Mouse (Mus musculus) layer of hippocampus, adult 18-20 months (tissue): ENCODE results near the gene Sox5. TPM values are rescaled to one million over a fixed set of nuclear protein-coding genes. Genes with fewer than 3 reads are reported as not detected.

Experiments
- DNase-seq, 2 experiments: peaks; one replicate each; pipeline ENCODE4 v3.0.0; 2022; ENCODE audit warnings: low spot score in 2 of 2
- total RNA-seq, 2 experiments: library from RNA; stranded (reverse); gene quantifications; 2 replicates each; pipeline ENCODE4 v1.2.3; 2021

The Sox5 gene
- total RNA-seq, 2 experiments from 2014 or later, result 31.3 to 37.0 TPM

DNA sequence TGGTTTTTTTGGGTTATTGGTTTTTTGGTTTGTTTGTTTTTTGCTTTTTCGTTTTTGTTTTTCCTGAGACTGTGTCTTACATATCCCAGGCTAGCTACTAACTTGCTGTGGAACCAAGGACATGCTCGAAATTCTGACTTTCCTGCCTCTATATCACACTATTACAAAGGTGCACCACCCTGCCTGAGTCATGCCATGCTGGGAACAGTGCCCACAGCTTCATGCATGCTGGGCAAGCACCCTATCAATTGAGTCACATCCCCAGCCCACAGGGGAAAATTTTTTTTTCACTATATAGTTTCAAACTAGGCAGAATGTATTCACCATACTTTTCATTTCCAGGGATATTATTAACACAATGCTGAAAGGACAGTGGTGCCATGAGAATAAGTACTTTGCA lies 8.8 kb downstream of the Sox5 start:
- no peak for DNase-seq

DNA sequence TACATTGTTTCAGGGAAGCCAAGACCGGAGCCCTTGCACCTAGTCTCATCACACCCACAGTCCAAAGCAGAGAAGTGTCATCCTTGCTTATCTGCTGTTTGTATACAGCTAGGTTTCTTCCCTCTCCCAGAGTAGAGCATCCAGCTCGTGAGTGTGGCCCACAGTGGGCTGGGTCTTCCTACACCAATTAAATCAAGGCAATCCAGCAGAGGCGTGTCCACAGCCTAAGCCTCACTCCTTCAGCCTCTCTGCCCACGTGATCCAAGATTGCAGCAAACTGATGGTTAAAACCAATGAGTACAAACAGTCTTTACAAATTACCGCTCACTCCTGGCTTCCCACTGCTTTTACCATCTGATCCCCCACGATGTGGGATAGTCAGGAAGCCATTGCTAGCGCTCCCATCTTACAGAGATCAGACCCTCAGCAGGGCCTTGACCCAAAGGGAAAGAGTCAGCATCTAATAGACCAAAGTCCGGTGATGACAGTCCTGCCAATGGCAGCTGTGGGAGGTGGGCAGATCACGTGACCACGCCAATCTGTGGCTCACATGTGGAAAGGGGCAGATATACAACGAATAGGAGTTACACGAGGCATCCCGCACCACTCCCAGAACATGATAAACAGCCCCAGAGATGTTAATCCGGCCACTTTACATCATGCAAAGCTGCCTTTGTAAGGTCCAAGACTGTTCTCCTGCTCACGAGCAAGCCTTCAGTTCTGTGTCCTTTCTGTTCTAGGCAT lies 9.4 kb downstream of the Sox5 start:
- no peak for DNase-seq

DNA sequence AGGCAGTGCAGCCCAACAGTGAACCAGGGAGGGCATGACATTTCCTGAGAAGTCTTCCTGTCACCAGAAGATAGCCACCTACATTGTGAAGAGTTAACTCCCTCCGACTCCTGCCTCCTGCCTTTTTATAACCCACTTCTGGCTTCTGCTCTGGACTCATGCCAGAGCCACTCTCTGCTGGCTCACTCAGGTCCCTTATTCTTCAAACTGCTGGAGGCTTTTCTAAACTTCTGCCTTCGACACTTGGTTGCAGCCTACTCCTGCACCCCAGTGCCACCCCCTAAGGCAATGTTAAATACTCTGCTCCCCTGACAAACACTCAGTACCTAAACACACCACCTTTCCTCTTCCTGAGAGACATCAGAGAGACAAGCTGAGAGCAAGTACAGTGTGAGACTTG lies 12.7 kb downstream of the Sox5 start:
- DNase-seq, result no peak

DNA sequence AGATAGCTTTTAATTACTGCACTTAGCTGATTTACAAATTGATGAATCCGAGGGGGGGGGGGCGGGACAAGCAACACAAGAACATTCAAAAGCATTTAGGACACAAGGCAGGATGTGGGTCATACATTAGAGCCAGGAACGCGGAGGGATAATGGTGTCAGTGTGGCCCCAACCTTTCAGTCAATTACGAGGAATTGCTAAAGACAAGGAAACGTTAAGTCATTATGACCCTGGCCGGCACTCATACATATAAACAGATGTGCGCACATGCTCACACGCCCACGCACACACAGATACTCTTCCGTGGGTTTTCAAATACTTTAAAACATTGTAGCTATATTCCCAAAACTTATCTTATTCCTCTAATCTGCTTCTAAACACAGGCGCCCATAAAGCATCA lies 19.9 kb downstream of the Sox5 start:
- no peak for DNase-seq

DNA sequence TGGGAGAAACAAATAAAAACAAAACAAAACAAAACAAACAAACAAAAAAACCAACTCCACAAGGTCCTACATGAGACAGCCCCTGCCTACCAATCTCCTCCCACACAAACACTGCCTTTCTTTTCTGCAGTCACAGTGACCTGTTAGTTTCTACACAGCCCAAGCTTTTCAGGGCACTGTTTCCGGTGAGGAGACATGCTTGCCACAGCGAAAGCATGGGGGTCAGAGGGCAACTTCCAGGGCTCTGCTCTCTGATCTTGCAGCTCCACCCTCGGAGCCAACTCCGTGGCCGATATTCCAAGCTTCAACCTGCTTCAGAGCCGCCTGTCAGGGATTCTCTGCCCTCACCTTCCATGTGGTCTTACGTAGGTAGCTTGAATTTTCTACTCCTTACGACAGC lies 22.6 kb downstream of the Sox5 start:
- DNase-seq, result no peak

DNA sequence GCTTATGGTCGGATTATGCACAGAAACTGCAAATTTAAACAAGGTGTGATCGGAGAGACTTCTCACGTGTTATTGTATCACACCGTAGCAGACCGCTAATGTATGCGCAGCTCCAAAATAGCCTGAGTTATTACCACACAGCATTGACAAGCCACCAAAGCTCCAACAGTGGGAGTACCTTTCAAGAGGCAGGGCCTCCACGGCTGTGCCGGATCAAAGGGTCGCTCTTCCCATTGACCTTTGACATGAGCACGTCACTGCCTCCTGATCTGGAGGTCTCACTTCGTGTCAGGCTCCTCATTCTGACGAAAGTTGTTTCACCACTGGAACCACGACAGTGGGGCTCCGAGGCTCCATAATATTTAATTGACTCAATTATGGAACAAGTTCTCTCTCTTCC lies 24.4 kb downstream of the Sox5 start:
- DNase-seq, result no peak

DNA sequence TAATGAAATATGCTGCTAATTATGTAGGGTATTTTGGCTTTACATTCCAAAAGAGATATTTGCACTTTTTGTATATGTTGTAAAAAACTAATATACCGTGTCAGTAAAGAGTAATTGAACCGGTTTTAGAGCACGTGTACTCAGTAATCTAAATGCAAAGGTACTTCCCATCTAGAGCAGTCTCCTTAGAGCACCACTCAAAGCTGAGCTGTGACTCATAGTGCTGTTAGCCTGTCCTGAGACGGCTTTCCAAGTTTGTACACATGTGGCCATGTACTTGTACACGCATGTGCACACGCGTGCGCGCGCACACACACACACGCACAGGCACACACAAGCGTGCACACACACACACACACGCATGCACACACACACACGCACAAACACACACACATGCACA lies 25.3 kb downstream of the Sox5 start:
- no peak for DNase-seq

DNA sequence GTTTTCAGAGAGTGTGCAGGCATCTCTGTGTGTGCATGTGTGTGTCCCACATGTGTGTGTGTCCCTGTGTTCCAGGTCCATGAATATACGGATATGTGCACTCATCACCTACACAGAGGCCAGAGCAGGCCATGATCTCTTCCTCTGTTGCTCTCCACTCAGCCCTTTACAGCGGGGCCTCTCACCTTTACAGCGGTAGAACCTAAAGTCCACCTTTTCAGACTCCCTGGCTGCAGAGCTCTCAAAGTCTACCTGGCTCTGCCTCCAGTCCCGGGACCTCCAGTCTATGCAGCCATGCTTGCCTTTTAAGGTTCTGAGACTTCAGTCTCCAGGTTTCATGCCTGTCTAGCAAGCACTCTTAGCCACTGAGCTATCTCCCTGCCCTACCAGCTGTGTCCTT lies 26.5 kb downstream of the Sox5 start:
- no peak for DNase-seq

DNA sequence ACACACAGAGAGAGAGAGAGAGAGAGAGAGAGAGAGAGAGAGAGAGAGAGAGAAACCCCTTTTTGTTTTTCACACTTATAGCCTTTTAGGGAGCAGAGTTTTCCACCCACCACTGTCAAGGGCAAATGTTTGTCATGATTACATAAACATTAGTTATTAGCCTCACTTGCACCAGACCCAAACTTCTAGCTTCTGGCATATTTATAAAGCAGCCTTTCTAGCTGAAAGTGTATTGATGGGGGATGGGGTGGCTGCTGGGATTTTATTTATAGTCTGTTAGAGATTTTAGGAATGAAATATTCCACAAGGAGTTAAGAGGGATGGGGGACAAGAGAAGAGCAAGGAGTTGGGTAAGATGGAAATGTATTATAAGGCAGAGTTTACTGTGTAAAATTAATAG lies 27.4 kb downstream of the Sox5 start:
- no peak for DNase-seq

DNA sequence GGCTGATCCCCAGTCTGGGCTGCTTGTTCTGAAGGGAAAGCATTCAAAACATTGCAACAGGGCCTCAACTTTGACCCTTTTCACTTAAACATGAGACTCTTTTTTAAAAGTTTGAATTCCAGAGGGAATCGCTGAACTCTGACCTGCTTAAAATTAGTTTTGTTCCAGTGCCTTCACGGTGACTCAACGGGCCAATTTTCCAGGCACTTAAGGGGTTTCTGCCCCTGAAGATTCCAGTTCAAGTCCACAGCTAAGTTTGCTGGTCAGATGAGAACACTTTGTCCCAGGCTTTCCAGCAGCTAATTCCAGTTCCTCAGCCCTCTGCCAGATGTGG lies 27.8 kb downstream of the Sox5 start:
- no peak for DNase-seq

DNA sequence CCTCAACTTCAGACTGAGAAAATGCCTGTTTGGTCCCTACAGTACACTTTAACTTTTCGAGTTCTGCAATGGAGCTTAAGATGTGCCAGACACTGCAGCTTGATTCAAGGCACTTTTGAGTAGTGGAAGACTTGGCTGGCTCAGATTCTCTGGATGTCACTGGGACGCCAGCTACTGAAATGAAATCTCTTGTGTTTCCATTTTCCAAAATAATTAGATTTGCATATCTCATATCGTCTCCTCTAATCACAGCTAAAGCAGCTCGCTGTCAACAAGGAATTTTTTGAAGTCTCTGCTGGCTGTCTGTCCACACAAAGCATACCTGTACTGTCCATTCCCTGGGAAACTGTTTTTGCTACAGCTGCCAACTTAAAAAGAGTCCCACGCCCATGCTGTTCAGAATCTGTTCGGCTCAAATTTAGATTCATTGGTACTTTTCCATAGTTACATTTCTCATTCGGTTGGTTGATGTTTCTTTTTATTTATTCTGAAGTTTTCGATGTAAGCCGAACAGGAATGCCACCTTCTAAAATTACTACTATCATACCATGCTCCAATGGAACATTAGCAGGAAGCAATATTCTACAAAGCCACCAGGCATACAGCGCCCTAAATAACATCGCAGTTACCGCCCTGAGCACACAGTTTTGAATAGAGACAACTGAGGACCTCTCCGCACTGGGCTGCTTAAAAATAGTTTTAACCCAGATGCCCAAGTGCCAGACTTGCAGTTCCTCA lies 28.4 kb downstream of the Sox5 start:
- peak; percentile 22 to 53 for DNase-seq

DNA sequence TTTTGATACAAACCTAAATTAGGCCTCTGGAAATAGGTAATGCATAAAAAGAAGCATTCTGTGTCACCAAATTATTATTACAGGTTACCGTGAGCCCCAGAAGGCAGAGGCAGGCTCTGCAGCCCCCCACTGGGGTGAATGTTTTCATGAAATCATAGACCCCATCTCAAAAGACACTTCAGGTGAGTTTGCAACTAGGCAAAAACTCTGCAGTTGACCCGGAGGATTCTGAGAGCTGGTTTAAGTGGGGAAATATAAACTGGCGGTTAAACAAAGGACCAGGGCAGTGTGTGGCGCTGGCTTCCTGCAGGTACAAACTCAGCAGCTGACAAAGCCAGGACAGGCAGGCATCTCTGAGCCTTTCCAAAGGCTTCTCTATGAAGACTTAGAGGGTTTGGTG lies 30.2 kb downstream of the Sox5 start:
- DNase-seq, result no peak

DNA sequence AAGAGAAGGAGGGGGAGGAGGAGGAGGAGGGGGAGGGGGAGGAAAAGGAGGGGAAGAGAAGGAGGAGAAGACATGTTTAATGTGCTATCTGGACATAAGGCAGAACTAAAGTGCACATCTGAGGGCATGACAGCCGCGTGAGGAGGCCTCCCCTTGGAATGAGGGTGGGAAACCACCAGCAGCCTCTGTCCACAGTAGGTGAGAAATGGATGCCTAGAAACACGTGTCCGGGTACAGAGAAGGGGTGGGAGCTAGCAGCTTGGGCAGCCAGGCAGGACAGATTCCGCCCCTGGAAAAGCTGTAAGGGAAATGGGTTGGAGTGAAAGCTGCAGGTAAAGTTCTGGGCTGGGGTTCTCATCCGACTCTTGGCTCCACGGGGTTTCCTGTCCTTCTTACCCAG lies 31.6 kb downstream of the Sox5 start:
- no peak for DNase-seq

DNA sequence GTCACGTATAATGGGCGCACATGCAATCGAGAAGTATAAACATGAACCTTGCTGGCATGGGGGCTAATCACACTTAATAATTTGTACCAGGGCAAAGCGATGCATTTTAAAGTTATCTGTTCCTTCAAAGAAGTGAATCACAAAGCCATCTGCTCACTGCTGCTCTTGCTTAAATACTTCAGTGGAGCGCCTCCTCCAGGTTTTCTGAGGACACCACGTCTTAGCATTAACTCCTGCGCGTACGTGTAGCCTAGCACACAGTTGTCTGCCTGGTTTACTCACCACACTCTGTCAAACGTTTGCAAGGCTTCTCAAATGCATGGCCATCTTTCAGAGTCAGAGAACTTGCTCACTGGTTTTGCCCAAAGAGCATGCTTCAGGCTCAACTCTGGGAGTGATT lies 35.3 kb downstream of the Sox5 start:
- peak in 1 of 2 experiments; percentile 44 for DNase-seq

DNA sequence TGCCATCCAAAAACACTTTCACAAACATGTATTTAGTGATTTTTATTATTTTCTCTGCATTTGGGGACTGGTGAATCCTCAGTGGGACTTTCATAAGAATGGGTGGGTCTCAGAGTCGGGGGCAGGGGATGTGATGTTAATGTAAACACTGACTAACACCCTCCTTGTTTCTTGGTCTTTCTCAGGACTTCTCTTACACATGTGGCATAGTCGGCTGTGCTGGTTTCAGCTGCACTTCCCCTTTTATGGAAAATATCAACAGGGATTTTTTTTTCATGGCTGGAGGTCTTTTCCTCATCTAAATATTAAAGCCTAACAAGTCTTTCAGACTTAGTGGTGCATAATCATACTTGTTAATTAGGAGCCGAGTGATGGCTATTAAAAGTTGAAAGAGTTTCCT lies 39.2 kb downstream of the Sox5 start:
- no peak for DNase-seq

DNA sequence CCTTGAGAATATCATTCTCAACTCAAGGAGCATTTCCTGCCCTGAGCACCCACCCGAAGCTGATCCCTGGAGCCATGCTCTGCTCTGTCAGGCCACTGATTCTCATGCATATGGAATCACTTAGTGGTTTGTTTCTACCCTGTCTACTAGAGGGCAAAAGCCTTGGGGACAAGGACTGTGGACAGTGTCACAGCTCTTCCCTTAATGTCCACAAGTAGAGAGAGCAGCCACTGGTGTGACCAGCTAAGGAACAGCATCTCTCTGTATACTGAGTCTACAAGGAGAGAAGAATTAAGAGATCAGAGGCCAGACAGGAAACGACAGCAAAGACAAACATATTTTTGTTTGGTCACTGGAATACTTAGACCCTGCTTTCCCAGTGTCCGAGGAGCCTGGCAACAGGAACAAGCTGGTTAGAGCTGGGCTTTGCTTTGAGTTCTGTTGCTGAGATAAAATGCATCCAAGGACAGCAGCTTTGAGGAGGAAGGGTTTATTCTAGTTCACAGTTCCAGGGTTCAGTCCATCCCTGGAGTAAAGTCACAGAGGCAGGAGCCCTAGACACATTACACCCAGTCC lies 40.6 kb downstream of the Sox5 start:
- no peak for DNase-seq

DNA sequence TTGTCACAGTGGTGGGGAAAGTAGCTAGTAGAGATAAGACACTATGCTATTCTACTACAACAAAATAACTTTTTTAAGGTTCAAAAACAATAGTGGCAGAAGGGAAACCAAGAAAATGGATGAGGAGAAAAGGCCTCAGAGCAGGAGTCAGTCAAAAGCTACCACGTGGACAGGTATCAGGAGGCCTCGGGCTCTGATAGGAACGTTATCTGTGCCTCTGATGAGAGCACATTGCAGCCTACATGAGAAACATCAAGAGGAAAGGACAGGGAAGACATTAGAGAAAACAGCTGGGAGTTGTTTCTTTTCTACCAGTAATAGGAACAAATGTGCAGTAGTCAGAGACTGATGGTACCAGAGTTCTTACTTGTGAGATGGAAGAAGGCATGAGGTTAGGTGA lies 41.4 kb downstream of the Sox5 start:
- DNase-seq, result no peak

DNA sequence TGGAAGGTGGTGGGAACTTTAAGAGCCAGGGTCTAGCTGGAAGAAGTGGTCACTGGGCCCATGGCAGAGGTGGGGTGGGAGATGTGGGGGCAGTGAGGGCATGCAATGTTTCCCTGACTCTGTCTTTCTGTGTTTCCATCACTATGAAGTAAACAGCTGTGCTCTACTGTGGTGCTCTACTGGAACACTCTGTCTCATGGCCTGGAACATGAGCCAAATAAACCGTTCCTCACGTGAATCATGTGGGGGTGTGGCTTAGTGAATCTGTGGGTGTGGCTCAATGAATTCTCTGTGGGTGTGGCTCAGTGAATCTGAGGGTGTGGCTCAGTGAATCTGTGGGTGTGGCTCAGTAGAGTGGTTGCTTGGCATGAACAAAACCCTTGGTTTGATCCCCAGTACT lies 42.0 kb downstream of the Sox5 start:
- DNase-seq, result no peak

DNA sequence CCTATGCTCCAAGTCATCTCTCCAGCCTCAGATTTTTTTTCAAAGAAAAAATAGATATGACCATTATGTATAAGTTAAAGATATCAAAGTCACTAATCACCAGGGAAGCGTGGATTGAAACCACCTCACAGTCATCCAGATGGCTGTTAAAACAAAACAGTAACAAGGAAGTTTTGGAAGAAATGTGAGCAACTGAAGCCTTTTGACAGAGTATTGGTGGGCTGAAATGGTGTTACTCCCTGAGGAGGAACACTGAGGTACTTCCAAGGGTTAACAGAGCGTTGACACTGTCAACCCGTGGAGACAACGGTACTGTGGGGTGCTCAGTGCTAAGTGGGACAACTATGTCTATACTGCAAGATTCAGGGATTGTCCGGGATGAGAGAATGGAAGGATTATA lies 44.0 kb downstream of the Sox5 start:
- no peak for DNase-seq

DNA sequence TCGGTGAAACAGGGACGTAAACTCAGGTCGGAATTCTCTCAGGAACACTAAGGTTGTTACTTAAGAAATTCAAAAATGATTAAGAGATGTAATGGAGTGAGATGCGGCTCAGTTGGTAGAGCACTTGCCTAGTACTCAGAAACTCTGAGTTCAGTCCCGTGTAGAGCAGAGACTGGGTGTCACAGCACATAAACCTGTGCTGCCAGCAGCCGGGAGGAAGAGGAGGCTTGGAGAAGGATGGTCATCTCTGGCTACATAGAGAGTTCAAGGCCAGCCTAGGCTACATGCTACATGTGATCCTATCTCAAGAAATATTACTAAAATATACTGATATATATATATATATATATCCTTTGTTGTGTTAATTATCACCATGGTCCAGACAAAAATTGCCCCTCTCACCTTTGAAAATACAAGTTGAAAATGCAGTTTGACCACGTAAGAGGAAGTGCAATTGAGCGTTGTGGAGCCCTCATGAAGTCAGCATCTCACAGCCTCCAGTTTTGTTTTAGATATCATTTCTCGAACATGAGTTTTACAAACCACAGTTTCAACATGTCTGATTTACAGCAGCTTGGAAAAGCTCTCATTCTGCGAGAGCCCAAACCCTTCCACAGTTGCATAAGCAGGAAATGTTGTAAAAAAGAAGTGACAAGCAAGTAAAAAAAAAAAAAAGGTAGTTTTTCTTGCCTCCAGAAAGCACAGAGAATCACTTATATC lies 50.4 kb downstream of the Sox5 start:
- DNase-seq, result no peak

DNA sequence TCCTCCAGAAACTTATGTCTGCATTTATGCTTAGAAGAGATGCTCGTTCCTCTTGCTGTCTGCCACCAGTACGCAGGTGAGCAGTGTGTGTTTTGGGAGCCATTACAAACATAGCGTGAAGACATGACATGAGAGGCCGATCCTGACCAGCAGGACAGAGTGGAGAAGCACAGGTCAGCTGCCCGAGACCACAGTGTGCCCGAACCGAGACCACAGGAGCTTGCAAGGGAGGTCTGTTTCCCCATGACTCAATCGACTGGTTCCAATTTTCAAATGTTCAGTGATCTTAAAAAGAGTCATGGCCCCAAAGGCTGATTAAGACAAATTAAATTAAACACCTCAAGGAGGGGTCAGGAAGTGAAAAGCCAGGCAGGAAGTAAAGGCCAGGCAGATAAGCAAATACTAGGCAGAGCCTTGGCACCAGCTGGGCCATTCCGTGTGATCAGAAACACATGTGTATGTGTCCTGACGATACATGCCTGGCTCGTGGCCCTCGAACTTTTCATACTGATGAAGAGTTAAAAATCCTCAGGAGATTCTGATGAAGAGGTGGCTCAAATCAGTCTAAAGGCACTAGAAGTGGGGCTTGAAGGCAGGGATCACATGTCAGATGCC lies 58.1 kb downstream of the Sox5 start:
- DNase-seq, result no peak

DNA sequence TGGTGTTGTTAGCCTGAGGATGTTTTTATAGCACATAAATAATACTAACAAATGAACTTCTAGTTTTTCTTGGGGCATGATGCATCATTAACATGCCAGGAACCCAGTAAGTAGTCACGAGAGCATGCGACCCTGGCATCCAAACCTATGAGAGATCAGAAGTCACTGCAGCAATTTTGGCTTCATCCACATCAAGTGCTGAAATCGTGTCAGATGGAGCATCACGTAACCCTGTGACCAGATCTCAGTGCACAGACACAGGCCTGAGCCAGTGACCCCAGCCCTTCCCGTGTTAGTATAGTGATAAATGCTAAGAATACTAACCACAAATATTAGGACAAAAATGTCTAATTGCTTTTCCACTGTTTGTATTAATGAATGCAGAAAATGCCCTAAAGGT lies 58.8 kb downstream of the Sox5 start:
- DNase-seq, result no peak
